Mouse (Mus musculus) cerebellum, adult 9-10 months (tissue): ENCODE data around the gene Acsl3.

Experiments
- DNase-seq: peaks from one replicate; pipeline ENCODE4 v3.0.0; 2022

The Acsl3 gene

GRCm38 (mm10) chr1:78745230-78745777, 87.7 kb downstream of the Acsl3 start:
- peak; percentile 80 for DNase-seq
